Mouse (Mus musculus) forebrain, embryonic 14.5 days (tissue): Measurements from ENCODE around the gene Gm1673. TPM values are rescaled to one million over a fixed set of nuclear protein-coding genes. Genes with fewer than 3 reads are reported as not detected.
A peak's percentile ranks its signal among the peaks of the same experiment; 100 is the strongest.
"Not testable (repeated sequence)": the region's sequence is repeated elsewhere in the genome, so short reads cannot be mapped to it uniquely, and the experiment has no call there.

Source experiments
- ATAC-seq: fragments of 200-750 bp; cut with Nextera tagmentation; 2 replicates; pipeline ENCODE4 v1.8.0; 2017; ENCODE audit warnings: mild to moderate bottlenecking, moderate library complexity
- DNase-seq: peaks from one replicate; pipeline ENCODE4 v3.0.0-alpha.2; 2015; ENCODE audit warnings: low spot score
- H3K27ac ChIP-seq: fragments of 300-500 bp; sonication (generic); 2 replicates; pipeline ENCODE4 v1.5.1; 2014; ENCODE audit warnings: low read depth, mild to moderate bottlenecking, control low read depth, low read length, moderate library complexity
- H3K27me3 ChIP-seq: fragments of 300-500 bp; sonication (generic); replicated peaks from 2 replicates; pipeline ENCODE4 v1.6.1; 2014; ENCODE audit warnings: low read length, control low read depth, mixed read lengths; ENCODE audit not compliant: control insufficient read depth, insufficient read depth
- H3K36me3 ChIP-seq: fragments of 300-500 bp; sonication (generic); 2 replicates; pipeline ENCODE4 v1.6.1; 2014; ENCODE audit warnings: low read length, control low read depth; ENCODE audit not compliant: control insufficient read depth, insufficient read depth
- H3K4me1 ChIP-seq: fragments of 300-500 bp; sonication (generic); 2 replicates; pipeline ENCODE4 v1.6.1; 2014; ENCODE audit warnings: antibody characterized with exemption, low read length, control low read depth; ENCODE audit not compliant: control insufficient read depth, insufficient read depth
- H3K4me2 ChIP-seq: fragments of 300-500 bp; sonication (generic); 2 replicates; pipeline ENCODE4 v1.6.1; 2014; ENCODE audit warnings: mild to moderate bottlenecking, control low read depth, low read length
- H3K4me3 ChIP-seq: fragments of 300-500 bp; sonication (generic); 2 replicates; pipeline ENCODE4 v1.5.1; 2014; ENCODE audit warnings: low read depth, low read length, control low read depth
- H3K9ac ChIP-seq: fragments of 300-500 bp; sonication (generic); 2 replicates; pipeline ENCODE4 v1.6.1; 2014; ENCODE audit warnings: mild to moderate bottlenecking, low read length, control low read depth, moderate library complexity
- H3K9me3 ChIP-seq: fragments of 300-500 bp; sonication (generic); replicated peaks from 2 replicates; pipeline ENCODE4 v1.6.1; 2016; ENCODE audit warnings: low read length, control low read depth, mixed read lengths; ENCODE audit not compliant: control insufficient read depth
- WGBS: fragments of 180-500 bp; shearing (Covaris S2); extraction: QIAGEN DNeasy Blood & Tissue Kit; methylation state at CpG from one replicate; pipeline ENCODE4 v1.1.7; 2014; 5-methylcytosine and 5-hydroxymethylcytosine counted together
- polyA plus RNA-seq: library from polyadenylated mRNA; unstranded; fragments of >200 nt; fragmentation: Nextera tagmentation; extraction: Ambion mirVana; gene quantifications from 2 replicates; pipeline ENCODE4 v1.2.1, GENCODE M21; 2014

Gene Gm1673
- polyA plus RNA-seq = 424 and 498 TPM in 2 replicates

GRCm38 (mm10) chr5:33983309-33984121 lies at the start of gene Gm1673:
TSS of gene Gm1673 (plus strand) at chr5:33983433.
- Histone ChIP-seq H3K4me3 (peak within 1 kb of the TSS; percentile 94), H3K36me3 (peaks cover 10% of the 10 kb centered on the region; the same call in 1 of the 2 replicates), H3K27me3 (no peaks in the 10 kb centered on the region), H3K4me1 (peaks cover 9% of the 10 kb centered on the region), H3K9me3 (no peaks in the 10 kb centered on the region), H3K9ac (peak within 1 kb of the TSS; percentile 90), H3K27ac (peak within 1 kb of the TSS; percentile 87), H3K4me2 (peak within 1 kb of the TSS; percentile 77)
- ATAC-seq (peak; percentile 92), DNase-seq (peak; percentile 95)
- under 1% methylated on average over 80 of the region's 88 CpGs for WGBS

DNA sequence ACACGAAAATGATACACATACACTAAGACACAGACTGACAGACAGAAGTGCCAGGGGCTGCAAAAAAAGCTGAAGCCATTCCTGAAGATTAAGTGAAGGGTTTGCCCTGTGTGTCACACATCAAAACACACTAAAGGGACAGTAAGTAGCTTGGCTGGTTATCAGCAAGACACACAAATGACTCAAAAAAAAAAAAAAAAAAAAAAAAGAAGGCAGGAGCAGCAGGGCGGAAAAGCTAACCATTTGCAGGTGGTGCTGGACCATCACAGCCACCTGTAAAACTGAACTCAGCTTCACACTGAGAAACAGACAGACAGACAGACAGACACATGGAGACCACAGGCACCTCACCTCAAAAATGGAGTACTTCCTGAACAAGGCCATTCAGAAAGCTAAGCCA lies 49.2 kb upstream of the Gm1673 start:
- Histone ChIP-seq H3K4me3 (no peak overlapping the region), H3K4me1 (peaks cover 14% of the 10 kb centered on the region), H3K27ac (no peak overlapping the region), H3K36me3 (peaks cover 16% of the 10 kb centered on the region), H3K9ac (no peak overlapping the region), H3K9me3 (no peaks in the 10 kb centered on the region), H3K4me2 (peak overlapping the region; percentile 58), H3K27me3 (no peaks in the 10 kb centered on the region)
- ATAC-seq = no peak
- DNase-seq = no peak
- WGBS = 93% methylated on average over 2 of the region's 2 CpGs

GRCm38 (mm10) chr5:33934877-33935276 lies 48.4 kb upstream of the Gm1673 start:
- Histone ChIP-seq H3K9me3 (no peaks in the 10 kb centered on the region), H3K9ac (peak overlapping the region; percentile 88; the same call in 1 of the 2 replicates), H3K27ac (no peak overlapping the region), H3K4me1 (peaks cover 14% of the 10 kb centered on the region), H3K27me3 (no peaks in the 10 kb centered on the region), H3K4me3 (peak overlapping the region; percentile 84), H3K4me2 (peak overlapping the region; percentile 58), H3K36me3 (peaks cover 9% of the 10 kb centered on the region)
- ATAC-seq (no peak), DNase-seq (no peak)
- WGBS = 81% methylated on average over 7 of the region's 7 CpGs

DNA sequence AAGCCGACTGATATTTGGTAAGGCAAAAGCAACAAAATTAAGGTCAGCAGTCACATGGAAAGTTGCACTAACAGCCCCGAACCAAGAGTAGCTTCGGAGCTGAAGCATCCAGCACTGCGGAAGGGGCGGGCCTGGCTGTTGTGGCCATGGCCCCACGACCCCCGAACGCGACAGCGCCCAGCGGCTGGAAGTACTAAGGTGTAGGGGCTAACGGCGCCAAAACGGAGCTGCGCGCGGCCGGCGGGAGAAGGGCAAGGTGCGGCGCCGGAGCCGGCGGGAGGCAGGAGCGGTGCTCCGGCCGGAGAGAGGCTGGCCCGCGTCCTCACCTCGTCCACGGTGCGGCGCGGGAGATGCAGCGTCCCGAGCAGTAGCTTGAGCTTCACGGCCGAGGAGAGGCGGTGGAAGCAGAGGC lies 47.5 kb upstream of the Gm1673 start:
- H3K9me3 ChIP-seq = no peaks in the 10 kb centered on the region
- H3K4me1 ChIP-seq = peaks cover 14% of the 10 kb centered on the region
- peak; percentile 72 for ATAC-seq
- peaks cover 4% of the 10 kb centered on the region; the same call in 1 of the 2 replicates for H3K36me3 ChIP-seq
- DNase-seq = no peak
- peak overlapping the region; percentile 92 for H3K27ac ChIP-seq
- H3K4me2 ChIP-seq = peak overlapping the region; percentile 58
- no peaks in the 10 kb centered on the region for H3K27me3 ChIP-seq
- H3K9ac ChIP-seq = peak overlapping the region; percentile 88
- WGBS = 1% methylated on average over 32 of the region's 39 CpGs
- H3K4me3 ChIP-seq = peak overlapping the region; percentile 84

GRCm38 (mm10) chr5:33936120-33936707 lies 47.0 kb upstream of the Gm1673 start, which contains the start of gene Nelfa:
TSS of gene Nelfa (minus strand) at chr5:33936413.
- Histone ChIP-seq H3K27ac (peak within 1 kb of the TSS; percentile 92), H3K9ac (peak within 1 kb of the TSS; percentile 88), H3K4me3 (peak within 1 kb of the TSS; percentile 84), H3K4me1 (peaks cover 14% of the 10 kb centered on the region), H3K27me3 (no peaks in the 10 kb centered on the region), H3K4me2 (peak within 1 kb of the TSS; percentile 67), H3K36me3 (peaks cover 4% of the 10 kb centered on the region; the same call in 1 of the 2 replicates), H3K9me3 (no peaks in the 10 kb centered on the region)
- peak; percentile 98 for ATAC-seq
- peak; percentile 100 for DNase-seq
- WGBS = 0% methylated on average over 58 of the region's 61 CpGs

- Histone ChIP-seq H3K4me3 (peak overlapping the region; percentile 84; the same call in 1 of the 2 replicates), H3K9me3 (0 out of 2 replicates have a peak, but pooled peaks cover 5% of the 10 kb centered on the region), H3K4me1 (peaks cover 14% of the 10 kb centered on the region), H3K27me3 (no peaks in the 10 kb centered on the region), H3K9ac (no peak overlapping the region), H3K36me3 (peaks cover 4% of the 10 kb centered on the region; the same call in 1 of the 2 replicates), H3K4me2 (peak overlapping the region; percentile 67), H3K27ac (no peak overlapping the region)
- 100% methylated on average over 2 of the region's 2 CpGs for WGBS
- no peak for ATAC-seq
- no peak for DNase-seq
These were observed 46.0 kb upstream of the Gm1673 start for GRCm38 (mm10) chr5:33937230-33937629.

DNA sequence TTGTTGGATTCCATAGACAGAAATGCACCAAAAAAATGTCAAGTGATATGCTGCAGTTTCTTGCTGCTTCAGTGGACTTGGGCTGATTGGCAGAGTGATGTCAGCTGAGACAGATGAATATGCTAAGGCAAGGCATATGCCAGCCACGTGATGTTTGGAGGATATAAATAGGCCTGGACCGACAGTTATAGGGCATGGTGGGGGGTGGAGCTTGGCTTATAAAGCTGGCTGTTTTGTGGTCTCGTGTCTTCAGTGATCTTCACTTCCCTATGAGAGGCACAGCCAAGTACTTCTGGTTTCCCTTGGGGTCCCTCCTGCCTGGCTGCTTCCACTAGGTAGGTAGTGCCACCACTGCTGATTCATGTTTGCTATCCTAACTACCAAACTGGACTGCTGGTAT lies 44.8 kb upstream of the Gm1673 start:
- ATAC-seq (no peak), DNase-seq (no peak)
- 91% methylated on average over 3 of the region's 3 CpGs for WGBS
- peaks cover 14% of the 10 kb centered on the region for H3K4me1 ChIP-seq
- no peaks in the 10 kb centered on the region for H3K36me3 ChIP-seq
- no peak overlapping the region for H3K9ac ChIP-seq
- H3K27ac ChIP-seq = no peak overlapping the region
- no peaks in the 10 kb centered on the region for H3K27me3 ChIP-seq
- H3K4me2 ChIP-seq = no peak overlapping the region
- no peak overlapping the region for H3K4me3 ChIP-seq
- H3K9me3 ChIP-seq = 0 out of 2 replicates have a peak, but pooled peaks cover 7% of the 10 kb centered on the region

DNA sequence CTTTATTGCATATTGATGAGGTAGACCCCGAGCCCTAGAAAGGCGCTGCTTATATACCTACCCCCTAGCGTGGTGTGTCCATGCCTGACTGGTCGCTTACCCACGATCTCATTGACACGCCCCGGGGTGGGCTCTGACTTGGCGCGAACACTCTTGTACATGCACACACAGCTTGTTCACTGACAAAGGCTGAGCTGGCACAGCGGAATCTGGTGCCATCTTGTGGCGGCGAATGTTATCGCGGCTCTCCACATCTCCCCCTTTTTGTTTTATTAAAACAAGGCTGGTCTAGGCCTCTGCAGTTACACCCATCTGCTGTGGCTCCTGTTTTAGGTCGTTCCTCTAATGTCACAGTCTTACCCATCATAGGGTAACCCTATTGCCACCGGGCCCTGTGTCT lies 36.2 kb upstream of the Gm1673 start:
- not testable (repeated sequence) for ATAC-seq, H3K27me3 ChIP-seq, H3K36me3 ChIP-seq, H3K27ac ChIP-seq, H3K4me1 ChIP-seq, H3K4me2 ChIP-seq, DNase-seq, H3K4me3 ChIP-seq, H3K9ac ChIP-seq
- 90% methylated on average over 16 of the region's 16 CpGs for WGBS
- peaks cover 11% of the 10 kb centered on the region; the same call in 1 of the 2 replicates for H3K9me3 ChIP-seq
